Mouse (Mus musculus) cerebellum, adult 2 months (tissue): ENCODE data around the gene Slc22a17. TPM values are rescaled to one million over a fixed set of nuclear protein-coding genes. Genes with fewer than 3 reads are reported as not detected.
"Not testable (repeated sequence)": the region's sequence is repeated elsewhere in the genome, so short reads cannot be mapped to it uniquely, and the experiment has no call there.

ENCODE experiments used
- DNase-seq, 2 experiments: peaks; one replicate each; pipeline ENCODE4 v3.0.0; 2021
- H3K27ac ChIP-seq: fragments of 200-500 bp; 2 replicates; pipeline ENCODE4 v1.5.1; 2012; ENCODE audit warnings: low read length, control low read depth, inconsistent platforms; ENCODE audit not compliant: insufficient read depth
- H3K27me3 ChIP-seq: fragments of 200-500 bp; 2 replicates; pipeline ENCODE4 v1.6.1; 2012; ENCODE audit warnings: inconsistent platforms, mild to moderate bottlenecking, low read length, moderate library complexity; ENCODE audit not compliant: control insufficient read depth, insufficient read depth
- H3K4me1 ChIP-seq: fragments of 200-500 bp; 2 replicates; pipeline ENCODE4 v1.6.1; 2011; ENCODE audit warnings: low read length; ENCODE audit not compliant: control insufficient read depth, insufficient read depth
- H3K4me3 ChIP-seq: fragments of 200-500 bp; replicated peaks from 2 replicates; pipeline ENCODE3; 2011; ENCODE audit warnings: mild to moderate bottlenecking, low read depth, low read length, control low read depth; ENCODE audit not compliant: insufficient read depth
- CTCF ChIP-seq: fragments of 200-500 bp; IDR thresholded peaks from 2 replicates; pipeline ENCODE4 v1.5.1; 2011; ENCODE audit warnings: low read depth, mild to moderate bottlenecking, control low read depth, low read length, moderate library complexity, borderline replicate concordance; ENCODE audit not compliant: insufficient read depth
- POLR2A ChIP-seq: fragments of 200-500 bp; IDR thresholded peaks from 2 replicates; pipeline ENCODE4 v1.6.1; 2011; ENCODE audit warnings: low read length, control low read depth, borderline replicate concordance; ENCODE audit not compliant: insufficient read depth
- WGBS: fragments of 180-500 bp; shearing (Covaris S2); methylation state at CpG from one replicate; pipeline ENCODE4 v1.1.7; 2018; 5-methylcytosine and 5-hydroxymethylcytosine counted together
- polyA plus RNA-seq: library from polyadenylated mRNA; depleted of rRNA; stranded (reverse); fragments of >200 nt; gene quantifications from 2 replicates; pipeline ENCODE4 v1.2.3, GENCODE M21; 2012; rRNA removed

Gene Slc22a17
- 687 and 690 TPM in 2 replicates for polyA plus RNA-seq

DNA sequence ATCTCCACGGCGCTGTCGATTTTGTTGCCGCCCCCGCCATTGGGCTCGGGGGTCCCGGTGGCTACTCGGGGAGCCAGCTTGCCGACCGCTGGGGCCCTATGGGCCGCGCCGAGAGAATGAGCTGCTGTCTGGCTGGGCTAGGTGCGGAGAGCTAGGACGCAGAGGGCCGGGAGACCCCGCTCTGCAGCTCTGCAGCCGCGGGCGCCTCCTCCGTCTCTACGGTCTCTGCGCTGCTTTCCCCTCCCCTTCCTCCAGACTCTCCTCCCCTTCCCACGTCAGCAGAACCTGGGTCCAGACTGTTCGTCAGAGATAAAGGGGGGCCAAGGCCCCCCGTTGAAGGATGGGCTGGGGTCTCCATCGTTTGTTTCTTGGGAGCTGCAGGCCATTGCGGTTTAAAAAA is at the start of gene Slc22a17:
Gene Slc22a17 (minus strand): TSS at position 247 of the 400 bp plus-strand sequence.
- Histone ChIP-seq H3K27me3 (no peaks in the 10 kb centered on the region), H3K4me3 (peak within 1 kb of the TSS; percentile 86), H3K4me1 (peaks cover 7% of the 10 kb centered on the region), H3K27ac (peak within 1 kb of the TSS; percentile 89)
- peak; percentile 83 to 84 for DNase-seq
- TF ChIP-seq CTCF: no peak
- TF ChIP-seq POLR2A: peak; percentile 92
- 1% methylated on average over 28 of the region's 28 CpGs for WGBS

DNA sequence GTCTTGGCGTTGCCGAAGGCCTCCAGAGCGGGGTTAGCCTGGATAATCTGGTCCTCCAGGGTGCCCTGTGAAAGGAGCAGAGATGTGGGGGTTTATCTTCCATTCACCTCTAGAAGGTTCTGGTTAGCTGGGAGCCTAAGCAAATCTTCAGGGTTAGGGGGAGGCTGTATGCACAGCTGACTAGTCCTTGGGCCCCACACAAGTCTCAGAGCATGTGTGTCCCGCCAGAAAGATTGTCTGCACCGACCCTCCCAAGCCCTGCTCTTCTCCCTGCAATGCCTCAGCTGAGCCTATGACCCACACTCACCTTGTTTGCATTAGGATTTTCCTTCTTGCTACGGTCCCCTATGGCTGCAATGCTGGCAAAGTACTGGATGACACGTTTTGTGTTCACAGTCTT is 49.8 kb upstream of the Slc22a17 start:
- TF ChIP-seq POLR2A: no peak
- no peak for TF ChIP-seq CTCF
- WGBS: 85% methylated on average over 7 of the region's 7 CpGs

DNA sequence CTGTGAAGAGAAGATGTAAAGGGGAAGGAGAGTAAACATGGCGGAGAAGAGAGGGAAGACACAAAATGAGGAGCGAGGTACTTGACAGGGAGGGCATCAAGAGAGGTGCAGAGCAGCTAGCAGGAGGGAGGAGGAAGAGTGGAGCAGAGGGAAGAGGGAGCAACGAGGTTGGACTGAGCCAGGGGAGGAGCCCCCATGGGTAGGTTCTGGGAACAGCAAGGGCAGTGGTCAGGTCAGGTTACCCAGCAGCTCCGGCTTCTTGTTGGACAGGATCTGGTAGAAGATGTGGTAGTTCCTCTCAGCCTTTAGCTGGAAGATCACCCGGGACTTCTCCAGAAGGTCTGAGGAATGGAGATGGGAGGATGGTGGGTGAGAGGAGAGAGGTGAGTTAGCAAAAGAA is 48.6 kb upstream of the Slc22a17 start:
- 83% methylated on average over 5 of the region's 5 CpGs for WGBS

More for the DNA sequence above, 49.8 kb upstream of the Slc22a17 start:
- Histone ChIP-seq H3K4me3 (no peak overlapping the region), H3K27ac (no peak overlapping the region), H3K4me1 (no peaks in the 10 kb centered on the region), H3K27me3 (no peaks in the 10 kb centered on the region)
- no peak for DNase-seq

GRCm38 (mm10) chr14:54960769-54961168 is 47.8 kb upstream of the Slc22a17 start:
- WGBS: 69% methylated on average over 10 of the region's 10 CpGs
- H3K27ac ChIP-seq: no peak overlapping the region
- H3K4me3 ChIP-seq: no peak overlapping the region
- no peaks in the 10 kb centered on the region for H3K4me1 ChIP-seq
- DNase-seq: no peak
- H3K27me3 ChIP-seq: no peaks in the 10 kb centered on the region
- TF ChIP-seq POLR2A (no peak), CTCF (no peak)

More for the DNA sequence above, 48.6 kb upstream of the Slc22a17 start:
- Histone ChIP-seq H3K4me1 (no peaks in the 10 kb centered on the region), H3K27me3 (no peaks in the 10 kb centered on the region), H3K4me3 (no peak overlapping the region), H3K27ac (no peak overlapping the region)
- no peak for DNase-seq
- TF ChIP-seq POLR2A: no peak
- no peak for TF ChIP-seq CTCF

- not testable (repeated sequence) for H3K27me3 ChIP-seq, H3K4me3 ChIP-seq, H3K27ac ChIP-seq, DNase-seq, H3K4me1 ChIP-seq
- 88% methylated on average over 12 of the region's 12 CpGs for WGBS
These were observed 47.1 kb upstream of the Slc22a17 start for GRCm38 (mm10) chr14:54959853-54960613.

DNA sequence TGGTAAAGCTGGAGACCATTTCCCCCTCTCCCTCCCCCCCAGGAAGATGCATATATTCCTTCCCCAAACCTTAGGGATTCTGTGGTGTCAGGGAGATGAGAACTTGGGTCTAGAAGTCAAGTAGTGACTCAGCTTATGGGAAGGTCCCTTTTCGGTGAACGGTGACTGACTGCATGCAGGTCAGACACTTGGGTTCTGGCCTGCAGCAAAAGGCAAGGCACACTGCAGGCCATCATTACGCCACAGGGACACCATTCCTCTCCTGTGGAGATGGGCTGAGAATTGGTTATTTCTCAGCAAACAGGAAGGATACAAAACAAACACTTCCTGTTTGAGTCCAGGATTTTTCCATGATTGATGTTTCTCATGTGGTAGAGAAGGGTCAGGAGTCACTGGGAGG is 46.3 kb upstream of the Slc22a17 start:
- H3K27me3 ChIP-seq: no peaks in the 10 kb centered on the region
- WGBS: 94% methylated on average over 3 of the region's 3 CpGs
- no peak for DNase-seq
- no peak for TF ChIP-seq POLR2A
- TF ChIP-seq CTCF: no peak
- H3K27ac ChIP-seq: no peak overlapping the region
- H3K4me3 ChIP-seq: no peak overlapping the region
- H3K4me1 ChIP-seq: no peaks in the 10 kb centered on the region

GRCm38 (mm10) chr14:54958503-54958902 is 45.6 kb upstream of the Slc22a17 start:
- H3K4me1 ChIP-seq: no peaks in the 10 kb centered on the region
- H3K4me3 ChIP-seq: no peak overlapping the region
- WGBS: 76% methylated on average over 4 of the region's 4 CpGs
- no peak overlapping the region for H3K27ac ChIP-seq
- TF ChIP-seq POLR2A: no peak
- TF ChIP-seq CTCF: no peak
- H3K27me3 ChIP-seq: no peaks in the 10 kb centered on the region
- DNase-seq: no peak

GRCm38 (mm10) chr14:54956533-54956932 is 43.6 kb upstream of the Slc22a17 start:
- no peak for DNase-seq
- Histone ChIP-seq H3K4me3 (no peak overlapping the region), H3K27me3 (no peaks in the 10 kb centered on the region), H3K27ac (no peak overlapping the region), H3K4me1 (no peaks in the 10 kb centered on the region)
- WGBS: 89% methylated on average over 9 of the region's 9 CpGs
- TF ChIP-seq CTCF: no peak
- no peak for TF ChIP-seq POLR2A
